Mouse (Mus musculus) ovary, postnatal 14 days (tissue): Measurements from ENCODE around the gene Dlgap1.

Experiments
- DNase-seq: peaks from one replicate; pipeline ENCODE4 v3.0.0; 2022; ENCODE audit warnings: low spot score

Gene Dlgap1

DNA sequence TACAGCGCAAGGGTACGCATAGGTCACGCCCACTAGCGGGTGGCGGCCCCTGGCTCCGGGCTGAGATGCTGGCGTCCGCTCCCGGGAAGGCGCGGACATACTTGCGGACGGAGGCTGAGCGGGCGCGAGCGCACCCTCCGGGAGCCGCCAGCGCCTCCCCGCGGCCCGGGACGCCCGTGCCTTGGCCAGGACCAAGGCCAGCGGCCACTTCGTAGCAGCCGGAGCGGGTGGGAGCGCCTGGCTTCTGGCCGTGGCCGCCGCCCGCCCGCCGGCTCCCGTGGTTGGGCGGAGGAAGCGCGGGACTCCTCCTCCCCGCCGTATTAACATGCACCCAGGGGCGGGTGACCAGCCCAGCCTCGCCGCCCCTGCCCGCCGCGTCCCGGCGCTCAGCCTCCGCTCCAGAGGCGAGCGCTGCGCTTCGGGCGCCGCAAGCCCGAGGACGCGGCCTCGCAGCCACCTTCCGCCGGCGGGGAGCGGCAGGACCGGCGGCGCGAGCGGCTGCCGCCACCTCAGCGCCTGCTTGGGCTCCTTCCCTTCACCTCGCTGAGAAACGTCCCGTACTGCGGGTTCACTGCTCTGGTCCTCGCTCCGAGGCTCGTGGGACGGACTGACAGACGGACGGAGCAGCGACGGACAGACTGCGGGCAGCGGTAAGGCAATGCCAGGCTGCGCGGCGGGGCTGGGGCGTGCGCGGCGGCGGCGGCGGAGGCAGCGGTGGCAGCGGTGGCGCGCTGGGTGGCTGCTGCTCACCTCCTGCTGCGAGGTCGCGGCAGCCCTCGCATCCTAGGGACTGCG is at the start of gene Dlgap1:
Gene Dlgap1, plus strand, starts transcription at position 53 of the 795 bp plus-strand sequence.
- peak; percentile 74 for DNase-seq

DNA sequence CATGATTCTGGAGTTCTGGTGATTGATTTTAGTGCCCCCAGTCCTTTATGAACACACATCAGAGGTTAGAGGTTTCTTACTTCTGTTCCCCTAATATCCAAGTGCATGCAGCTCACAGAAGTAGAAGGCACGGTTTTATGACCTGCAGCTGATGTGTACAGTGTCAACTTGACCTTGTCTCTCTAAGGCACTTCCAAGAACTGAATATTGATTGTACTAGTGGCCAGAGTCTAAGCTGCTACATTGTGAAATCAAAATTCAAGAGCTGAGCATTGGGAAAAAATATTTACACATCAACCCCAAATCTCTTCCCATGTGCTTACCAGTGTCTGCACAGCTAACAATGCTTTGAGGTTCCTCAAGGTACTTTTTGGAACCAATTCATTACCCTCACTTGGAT is 13.9 kb upstream of the Dlgap1 start:
- DNase-seq: no peak

DNA sequence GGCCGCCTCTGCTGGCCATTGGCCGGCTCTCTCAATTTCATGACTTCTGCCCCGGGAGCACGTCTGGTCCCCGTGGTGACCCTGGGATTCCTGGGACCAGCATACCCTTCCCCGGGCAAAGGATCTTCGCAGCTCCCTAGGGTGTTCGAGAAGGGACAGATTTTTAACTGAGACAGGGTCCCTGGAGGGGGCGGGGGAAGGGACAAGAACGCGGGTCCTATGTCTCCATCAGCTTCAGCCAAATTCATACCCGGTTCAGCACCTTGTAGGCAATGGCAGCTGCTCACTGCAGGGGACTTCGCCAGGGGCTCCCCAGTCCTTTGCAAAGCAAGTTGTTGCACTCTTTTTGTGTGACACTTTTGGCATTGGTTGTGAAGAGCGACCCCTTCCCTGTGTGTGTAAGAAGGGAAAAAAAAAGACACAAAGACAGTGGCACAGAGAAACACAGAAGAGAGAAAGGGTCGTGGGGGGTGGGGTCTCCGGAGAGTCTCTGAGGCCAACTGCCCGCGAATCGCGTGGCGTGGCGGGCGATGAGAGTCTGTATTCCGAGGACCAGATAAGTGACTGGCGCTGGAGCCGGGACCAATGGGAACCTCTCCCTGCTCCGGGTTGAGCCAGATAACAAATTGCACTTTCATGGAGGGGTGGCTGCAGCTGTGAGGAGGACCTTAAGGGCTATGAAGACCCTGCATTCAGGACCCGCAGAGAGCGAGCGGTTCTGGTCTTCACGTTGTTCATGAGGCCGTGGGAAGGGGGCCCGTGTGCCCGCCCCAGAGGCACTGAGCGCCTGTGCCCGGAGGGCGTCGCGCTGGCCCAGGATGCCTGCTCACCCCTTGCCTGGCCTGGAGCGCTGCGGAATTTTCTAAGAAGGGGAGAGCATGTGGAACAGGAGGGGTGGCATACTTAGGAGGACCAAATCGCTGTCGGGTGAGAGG is 1.2 kb downstream of the Dlgap1 start:
- DNase-seq: no peak

DNA sequence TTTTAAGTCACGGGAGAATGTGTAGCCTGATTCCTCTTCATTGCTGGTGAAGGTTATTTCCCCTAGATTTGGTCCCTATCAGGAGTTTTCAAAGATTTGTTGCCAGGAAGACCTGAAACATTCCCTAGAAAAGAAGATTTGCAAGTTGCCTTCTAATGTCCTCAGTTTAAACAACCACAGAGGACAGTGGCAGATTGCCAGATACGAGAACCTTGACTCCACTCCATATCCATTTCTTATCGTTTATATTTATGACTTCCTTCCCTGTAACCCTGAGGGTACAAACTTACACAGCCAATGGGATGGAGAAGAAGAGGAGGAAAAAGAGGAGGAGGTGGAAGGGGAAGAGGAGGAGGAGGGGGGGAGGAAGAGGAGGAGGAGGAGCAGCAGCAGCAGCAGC is 4.2 kb downstream of the Dlgap1 start:
- no peak for DNase-seq

DNA sequence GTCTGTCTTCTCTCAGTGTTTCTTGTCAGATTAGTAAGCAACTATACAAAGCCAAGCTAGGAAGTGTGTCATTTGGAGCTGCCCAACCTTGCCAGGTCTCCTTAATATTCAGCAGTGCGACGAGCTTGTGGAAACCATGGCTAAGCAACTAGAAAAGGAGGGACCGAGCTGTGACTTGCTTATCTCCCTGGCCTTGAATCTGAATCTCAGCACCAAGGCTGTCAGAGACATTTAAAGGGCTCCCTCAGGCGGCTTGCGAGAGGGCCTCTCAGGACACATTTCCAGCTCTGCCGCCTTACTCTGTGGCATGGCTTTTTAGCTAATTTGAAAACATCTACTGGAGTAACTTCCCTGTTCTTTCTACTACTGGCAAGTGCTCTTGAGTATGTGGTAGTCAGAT is 5.1 kb downstream of the Dlgap1 start:
- DNase-seq: no peak

DNA sequence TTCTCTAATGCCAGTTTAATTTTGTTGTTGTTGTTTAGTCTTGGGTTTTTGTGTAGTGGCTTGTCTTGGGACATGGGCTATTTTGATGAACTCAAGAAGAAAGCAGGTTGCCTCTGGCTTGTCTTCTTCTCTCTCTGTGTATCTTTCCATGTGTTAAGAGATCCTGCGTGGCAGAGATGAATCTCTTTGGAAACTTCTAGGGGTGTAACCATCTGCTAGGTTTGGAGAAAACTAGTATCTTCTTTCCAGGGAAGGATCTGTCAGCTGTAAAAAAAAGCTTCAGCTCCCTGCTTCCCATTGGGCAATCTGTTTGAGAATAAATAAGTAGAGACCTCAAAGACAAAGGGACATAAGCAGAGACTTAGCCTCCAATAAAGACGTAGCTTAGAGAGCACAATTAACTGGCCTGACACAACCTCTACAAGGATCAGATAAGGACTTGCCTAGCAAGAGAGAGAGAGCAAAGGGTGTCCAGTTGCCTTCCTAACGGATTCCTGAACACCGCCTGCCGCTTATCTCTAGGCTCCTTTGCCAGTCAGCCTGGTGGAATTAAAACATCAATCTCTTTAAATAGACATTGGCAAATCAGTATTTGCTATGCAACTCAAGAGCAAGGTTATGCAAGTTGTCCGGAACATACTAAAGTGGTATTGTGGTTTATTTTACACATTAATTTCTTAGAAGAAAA is 13.5 kb downstream of the Dlgap1 start:
- no peak for DNase-seq

DNA sequence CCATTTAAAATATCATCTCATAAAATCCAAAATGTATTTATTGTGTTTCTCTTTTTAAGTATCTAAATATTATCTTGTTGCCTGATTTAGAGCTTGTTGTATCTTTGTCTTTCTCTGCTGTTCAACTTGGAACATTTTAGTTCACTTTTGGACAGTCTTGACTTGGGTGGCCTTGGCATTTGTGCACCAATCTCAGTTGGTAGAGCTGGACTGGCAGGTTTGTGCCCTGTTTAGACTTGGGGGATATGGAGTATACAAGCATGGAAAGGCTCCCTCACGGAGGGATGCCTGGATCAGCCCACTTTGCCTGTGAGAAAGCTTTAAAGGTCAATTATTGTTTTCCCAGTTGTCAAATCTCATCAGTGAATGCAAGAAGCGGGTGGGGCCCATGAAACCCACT is 27.5 kb downstream of the Dlgap1 start:
- DNase-seq: no peak

DNA sequence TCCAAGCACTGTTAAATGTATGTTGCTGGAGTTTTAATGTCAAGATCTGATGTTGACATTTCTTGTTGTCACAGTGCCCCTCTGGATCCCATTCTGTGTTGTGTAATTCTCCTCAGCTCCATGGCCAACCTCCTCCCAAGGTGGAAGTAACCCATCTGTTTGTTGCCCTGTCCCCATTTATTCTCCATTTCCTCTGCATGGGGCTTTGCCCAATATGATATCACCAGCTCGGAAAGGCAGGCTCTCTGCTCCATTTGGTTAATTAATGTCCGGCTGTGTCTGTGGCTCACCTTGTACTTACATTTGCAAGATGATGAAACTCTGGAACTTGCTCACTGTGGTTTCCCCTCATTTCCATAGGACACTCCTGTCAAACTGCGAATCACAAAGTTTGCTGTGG is 33.2 kb downstream of the Dlgap1 start:
- DNase-seq: no peak

DNA sequence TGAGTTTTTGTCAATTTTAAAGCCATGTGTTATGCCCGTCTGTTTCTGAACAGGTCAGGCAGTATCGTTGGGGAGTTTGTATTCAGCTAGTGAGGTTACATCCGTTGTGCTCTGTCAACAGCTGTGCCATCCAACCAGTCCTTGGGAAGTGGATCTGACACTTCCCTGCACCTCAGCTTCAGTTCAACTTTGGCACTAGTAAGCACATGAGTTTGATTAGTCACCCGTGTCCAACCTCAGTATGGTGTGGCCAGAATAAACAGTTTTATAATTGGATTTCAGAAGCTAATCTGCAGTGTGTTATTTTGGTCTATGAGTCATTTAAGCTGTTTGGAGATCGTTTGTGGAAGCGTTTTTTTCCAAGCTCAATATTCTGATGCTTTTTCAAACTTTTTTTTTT is 35.8 kb downstream of the Dlgap1 start:
- no peak for DNase-seq

DNA sequence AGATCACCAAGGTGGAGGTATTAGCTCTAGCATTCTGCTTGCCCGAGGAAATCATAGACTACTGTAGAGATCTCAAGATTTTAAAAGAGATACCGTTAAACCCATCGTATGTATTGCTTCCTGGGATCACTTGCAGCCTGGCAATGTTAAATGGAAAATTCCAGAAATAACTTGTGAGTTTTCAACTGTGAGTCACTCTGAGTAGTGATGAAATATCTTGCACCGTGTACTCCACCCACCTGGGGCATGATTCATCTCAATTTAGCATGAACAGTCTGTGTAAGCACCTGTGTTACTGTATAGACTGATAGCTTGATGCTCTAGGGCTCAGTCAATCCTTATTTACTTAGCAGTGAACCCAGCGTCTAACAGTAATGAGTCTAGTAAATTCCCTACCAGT is 38.7 kb downstream of the Dlgap1 start:
- no peak for DNase-seq

DNA sequence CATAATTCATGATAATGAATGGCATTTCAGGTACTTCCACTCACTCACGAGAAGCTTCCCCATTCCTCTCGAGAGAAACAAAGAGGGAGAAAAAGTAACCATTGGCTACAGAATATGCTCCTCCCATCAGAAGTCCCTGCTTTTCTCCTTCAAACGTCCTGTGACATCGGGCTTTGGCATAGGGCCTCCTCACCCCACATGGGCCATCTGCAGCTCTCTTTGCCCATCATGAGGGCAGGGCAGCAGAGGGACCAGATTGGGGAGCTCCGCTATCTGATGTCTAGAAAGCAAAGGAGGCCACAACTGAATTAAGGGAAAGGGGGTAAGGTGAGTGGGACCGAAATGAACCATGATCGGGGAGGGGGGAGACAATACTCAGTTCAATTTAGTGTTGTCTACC is 47.6 kb downstream of the Dlgap1 start:
- DNase-seq: no peak

DNA sequence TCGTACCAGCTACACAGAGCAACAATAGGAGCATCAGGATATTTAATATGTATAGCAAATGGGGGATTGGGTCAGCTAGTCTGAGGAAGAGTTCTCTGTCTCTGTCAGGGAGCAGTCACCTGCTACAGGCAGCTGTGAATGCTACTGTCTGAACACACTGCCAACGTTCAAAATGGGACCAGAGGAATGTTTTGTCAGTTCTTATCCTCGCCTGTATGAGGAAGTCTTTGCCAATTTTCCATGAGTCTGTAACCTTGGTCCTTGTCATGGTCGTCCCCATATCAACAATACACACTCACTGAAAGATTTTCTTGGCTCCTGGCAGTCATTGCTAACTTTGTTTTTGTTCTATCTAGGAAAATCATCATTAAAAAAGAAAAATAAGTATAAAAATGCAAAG is 51.5 kb downstream of the Dlgap1 start:
- DNase-seq: no peak

DNA sequence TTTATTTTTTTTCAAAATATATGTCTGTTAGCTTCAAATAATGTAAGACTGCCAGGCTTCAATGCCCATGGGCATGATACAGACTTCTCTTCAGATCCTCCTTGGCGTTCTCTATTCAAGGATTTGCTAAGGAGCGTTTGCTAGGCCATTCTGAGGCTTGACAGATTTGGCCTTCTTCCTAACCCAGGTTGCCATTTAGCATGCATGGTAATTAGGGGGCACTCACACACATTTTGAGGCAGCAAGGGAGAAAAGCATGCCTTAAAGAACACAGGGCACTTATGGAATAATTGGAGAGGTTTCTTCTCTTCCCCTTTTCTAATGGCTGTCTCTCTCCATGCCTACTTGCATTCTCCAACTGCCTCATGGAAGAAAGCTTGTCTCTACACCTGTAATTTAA is 53.7 kb downstream of the Dlgap1 start:
- DNase-seq: no peak

DNA sequence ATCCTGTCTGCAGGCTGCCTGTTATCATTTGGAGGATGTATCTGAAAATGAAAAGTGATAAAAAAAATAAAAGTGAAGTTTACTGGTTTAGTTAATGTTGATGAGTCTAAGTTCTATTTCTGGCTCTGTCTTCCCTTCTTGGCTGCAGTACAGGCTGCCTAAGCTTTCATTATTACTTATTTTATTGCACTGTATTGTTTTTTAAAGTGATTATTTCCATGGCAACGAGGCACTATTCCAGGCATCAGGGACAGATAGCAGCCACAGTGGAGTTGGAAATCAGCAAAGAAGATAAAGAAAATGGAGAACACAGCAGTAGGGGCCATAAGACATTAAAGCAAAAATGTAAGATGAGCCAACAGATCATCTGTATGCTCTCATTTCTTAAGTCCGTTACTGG is 66.0 kb downstream of the Dlgap1 start:
- peak; percentile 5 for DNase-seq

DNA sequence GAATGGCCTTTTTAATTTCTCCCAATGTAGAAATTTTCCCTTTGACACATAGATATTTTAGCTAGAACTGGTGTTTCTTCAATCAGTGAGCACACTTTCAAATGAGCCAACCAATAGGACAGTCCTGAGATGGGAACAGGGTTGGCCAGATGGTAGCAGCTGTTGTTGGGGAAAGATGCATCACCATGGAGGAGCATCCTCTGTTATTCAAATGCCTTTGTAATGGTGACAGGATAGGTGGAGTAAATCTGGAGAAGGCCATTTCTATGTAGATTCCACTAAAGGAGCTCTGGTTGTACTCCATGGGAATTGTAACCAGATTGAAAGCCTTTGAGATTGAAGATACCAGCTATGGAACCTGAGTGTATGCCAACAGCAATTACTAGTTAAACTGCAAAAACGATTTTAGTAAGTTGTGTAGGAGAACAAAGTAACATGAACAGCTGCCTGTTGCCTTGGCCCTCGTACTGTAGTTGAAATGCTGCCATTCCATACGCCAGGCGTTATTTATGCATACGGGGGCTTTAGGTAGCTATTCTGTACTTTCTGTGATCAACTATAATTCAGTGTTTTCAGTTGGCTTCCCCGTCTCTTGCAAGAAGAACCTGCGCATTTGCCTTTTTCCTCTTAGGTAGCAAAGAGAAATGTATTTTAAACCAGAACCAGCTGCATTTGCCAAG is 72.0 kb downstream of the Dlgap1 start:
- no peak for DNase-seq

DNA sequence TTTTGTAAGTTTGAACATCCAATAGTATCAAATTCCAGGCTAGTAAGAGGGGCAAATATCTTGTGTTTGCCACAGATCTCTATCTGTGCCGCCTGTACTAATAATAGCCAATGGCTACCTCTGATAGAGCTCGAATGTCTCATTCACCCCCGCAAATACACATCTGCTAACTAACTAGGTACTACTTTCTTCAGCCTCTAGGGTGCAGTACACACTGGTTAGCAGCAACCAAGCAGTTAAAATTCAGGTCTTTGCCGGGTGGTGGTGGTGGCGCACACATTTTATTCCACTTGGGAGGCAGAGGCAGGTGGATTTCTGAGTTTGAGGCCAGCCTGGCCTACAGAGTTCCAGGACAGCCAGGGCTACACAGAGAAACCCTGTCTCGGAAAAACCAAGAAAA is 99.4 kb downstream of the Dlgap1 start:
- no peak for DNase-seq

DNA sequence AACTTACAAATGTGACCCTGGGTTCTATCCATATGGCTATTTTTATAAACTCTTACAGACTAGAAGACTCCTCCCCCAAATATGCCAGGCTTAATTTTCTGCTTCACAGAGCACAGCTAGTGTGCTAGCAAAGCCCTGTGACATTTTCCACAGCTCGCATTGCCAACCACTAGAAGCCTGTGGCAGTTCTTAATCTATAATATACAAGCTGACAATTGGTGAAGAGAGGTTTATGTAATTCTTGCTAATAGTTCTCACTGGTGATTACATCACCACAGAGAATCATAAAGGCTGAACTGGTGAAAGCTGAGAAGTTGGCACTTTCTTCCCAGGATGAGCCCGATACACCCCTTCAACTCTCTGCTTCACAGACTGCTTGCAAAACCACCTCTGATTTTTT is 103.2 kb downstream of the Dlgap1 start:
- DNase-seq: no peak

DNA sequence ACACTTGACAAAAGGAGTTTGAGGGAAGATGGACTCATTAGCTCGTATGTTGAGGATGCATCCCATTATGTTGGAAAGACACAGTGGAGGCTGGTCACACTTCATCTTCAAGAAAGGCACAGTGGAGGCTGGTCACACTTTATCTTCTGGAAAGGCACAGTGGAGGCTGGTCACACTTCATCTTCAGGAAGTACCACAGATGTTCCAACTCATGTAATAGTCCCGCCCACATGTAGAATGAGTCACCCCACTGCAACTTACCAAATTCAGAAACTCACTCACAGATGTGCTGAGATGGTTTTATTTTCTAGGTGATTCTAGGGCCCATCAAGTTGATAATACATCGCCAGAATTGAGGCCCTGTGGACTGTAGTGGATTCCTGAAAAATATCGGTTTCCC is 119.3 kb downstream of the Dlgap1 start:
- DNase-seq: no peak

DNA sequence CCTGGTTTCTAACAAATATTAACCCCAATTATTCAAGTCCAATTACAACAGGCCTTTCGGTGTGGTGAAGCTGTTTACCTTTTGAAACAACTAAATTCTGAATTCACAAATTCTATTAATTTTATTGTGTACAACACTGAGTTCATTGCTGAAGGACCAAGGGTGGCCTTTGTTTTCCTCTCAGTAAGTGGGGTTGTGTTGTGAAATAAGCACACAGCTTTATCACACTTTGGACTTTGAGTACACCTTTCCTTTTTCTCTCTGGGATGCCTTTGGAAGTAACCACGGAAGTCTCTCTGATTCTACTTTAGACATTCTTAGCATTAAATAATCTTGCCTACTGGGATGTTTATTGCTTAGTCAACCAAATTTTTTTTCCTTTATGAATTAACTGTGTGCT is 121.9 kb downstream of the Dlgap1 start:
- no peak for DNase-seq

DNA sequence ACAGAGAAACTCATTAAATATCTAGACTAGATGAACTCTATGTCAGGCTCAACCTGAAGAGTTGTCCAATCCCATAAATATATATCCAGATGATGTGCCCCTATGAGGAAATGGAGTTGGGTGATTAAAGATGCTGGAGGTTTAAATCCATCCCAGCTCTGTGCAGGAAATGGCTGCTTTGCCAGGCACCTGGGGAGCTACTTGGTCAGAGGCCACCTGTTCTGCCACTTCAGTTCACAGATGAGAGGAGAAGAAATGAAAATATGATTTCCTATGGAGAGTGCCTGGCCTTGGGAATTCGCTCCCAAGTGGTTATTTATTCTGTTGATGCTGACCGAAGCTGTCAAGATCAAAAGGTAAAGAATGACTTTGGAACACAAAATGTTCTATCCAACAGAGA is 160.3 kb downstream of the Dlgap1 start:
- DNase-seq: no peak

DNA sequence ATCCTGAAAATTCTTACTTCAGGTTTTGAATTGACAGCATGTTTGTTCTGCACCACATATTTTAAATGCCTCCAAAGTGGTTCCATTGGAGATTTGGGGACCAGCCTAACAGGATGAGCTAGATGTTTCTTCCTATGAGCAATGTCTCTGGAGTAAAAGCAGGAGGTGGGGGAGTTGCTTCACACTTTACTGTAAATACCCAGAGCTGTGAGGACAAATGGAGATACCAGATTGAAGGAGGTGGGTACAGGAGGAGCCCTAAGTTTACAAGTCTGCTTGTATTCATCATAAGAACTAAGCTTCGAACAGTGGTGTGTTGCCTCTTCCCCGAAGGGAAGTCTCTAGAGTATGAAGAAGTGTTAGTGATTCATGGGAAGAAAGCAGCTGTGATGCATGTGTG is 201.0 kb downstream of the Dlgap1 start:
- no peak for DNase-seq

DNA sequence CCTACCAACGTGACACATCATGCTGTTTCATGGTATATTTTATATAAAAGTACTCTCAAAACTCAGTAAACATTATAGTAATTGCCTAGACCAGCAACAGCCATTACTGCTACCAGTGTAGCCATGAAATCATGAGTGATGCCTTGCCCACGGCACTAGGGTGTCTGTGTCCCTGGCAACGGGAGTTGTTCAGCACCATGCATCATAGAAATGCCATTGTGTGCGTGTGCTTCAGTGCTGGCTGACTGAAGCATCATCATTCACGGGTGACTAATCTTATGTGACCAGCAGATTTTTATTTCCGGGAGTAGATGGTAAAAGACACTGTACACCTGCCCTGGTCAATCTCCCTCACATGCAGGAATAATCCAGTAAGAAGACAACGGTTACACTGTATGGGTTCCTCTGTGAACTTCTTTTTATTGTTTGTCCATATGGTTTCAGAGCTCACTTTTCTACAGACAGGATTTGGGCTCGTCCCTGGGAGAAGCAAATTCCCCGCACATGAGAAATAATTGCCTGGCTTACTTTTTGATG is 203.7 kb downstream of the Dlgap1 start:
- no peak for DNase-seq
